Mouse (Mus musculus) bone marrow, adult 2 months (tissue): ENCODE results near the gene Soat2.

ENCODE experiments used
- CTCF ChIP-seq: fragments of 200-500 bp; IDR thresholded peaks from 2 replicates; pipeline ENCODE4 v1.5.1; 2011; ENCODE audit warnings: low read length, control low read depth; ENCODE audit not compliant: control insufficient read depth, insufficient read depth
- POLR2A ChIP-seq: fragments of 200-500 bp; IDR thresholded peaks from 2 replicates; pipeline ENCODE4 v1.6.1; 2011; ENCODE audit warnings: low read depth, mild to moderate bottlenecking, control low read depth, low read length, borderline replicate concordance; ENCODE audit not compliant: control insufficient read depth

- TF ChIP-seq POLR2A (no peak), CTCF (no peak)
Measured at GRCm38 (mm10) chr15:102195373-102195772, 45.0 kb downstream of the Soat2 start.
